Mouse (Mus musculus) heart, adult 11 months (tissue): ENCODE measurements around the gene Slc1a3.
A peak's percentile ranks its signal among the peaks of the same experiment; 100 is the strongest.

Experiments
- DNase-seq: peaks from one replicate; pipeline ENCODE4 v3.0.0; 2022

Slc1a3 gene

DNA sequence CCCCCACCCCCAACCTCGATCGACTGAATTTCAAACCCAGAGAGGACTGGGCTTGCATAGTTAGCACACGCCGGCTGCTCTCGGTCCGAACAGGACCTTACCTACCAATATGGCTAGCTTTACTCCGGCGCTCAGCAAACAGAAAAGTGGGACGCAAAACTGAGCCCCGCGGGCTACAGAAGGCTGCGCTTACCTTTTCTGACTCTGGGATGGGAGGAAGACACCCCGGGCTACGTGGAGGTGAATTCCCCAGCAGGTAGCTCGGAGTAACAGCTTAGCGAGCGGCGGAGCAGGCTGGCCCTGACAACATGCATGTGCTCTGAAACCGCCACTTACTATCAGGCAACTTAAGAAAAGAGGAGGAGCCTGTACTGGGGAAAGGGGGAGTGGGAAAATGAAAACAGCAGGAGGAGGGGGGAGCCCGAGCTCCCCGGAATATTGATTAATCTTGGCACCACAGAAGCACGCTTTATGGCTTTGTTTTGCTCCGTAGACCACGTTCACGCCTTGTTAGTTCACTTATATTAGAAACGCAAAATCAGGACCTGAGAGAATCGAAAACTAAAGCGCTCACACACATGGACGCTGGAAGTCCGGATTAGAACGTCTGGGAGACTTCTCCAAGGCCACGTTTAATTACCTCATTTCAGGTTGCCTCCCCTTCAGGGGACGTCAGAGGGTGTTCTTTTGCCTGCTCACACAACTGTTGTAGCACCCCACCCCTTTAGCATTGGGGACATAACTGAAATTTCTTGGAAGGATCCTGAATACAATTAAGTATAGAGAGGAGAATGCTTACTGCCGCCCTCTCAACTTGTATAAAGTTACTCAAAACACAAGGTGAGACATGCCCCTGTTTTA is at the start of gene Slc1a3:
Slc1a3 (minus strand) TSS at position 619 of the 861 bp plus-strand sequence.
- peak; percentile 95 for DNase-seq

DNA sequence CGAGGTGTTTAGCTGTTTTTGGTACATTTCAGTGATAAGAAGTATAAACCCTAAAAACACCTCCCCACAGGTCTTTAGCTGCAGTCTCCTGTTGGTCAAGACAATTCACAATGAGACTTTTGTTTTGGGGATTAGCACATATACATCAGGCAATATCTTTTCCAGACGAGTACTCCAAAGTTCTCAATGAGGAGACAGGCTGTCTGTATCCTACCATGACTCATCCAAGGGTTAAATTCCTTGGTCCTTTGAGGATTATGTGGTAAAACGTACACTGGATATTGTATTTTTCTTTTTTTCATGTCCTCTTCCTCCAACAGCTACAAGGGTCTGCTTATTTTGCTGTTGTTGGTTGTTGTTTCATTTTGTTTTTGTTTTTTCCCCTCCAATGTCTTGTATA is 48.5 kb upstream of the Slc1a3 start:
- no peak for DNase-seq

DNA sequence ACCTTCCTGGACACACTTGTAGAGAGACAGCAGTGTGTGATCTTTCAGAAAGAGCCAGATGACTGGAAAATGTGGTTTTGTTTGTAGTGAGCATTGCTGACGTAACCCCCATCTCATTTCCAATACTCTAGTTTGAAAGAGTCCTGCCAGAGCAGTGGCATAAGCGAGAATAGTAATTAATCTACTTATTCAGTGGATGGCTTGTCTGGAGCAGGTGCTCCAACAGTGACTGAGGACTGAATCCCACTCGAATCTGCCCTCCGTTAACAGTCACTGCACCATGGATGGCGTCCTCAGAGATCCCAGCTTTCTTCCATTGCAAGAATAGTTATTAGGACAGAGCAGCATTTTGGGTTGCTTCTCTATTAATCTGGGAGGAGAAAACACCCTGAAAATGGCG is 45.9 kb upstream of the Slc1a3 start:
- DNase-seq = no peak

DNA sequence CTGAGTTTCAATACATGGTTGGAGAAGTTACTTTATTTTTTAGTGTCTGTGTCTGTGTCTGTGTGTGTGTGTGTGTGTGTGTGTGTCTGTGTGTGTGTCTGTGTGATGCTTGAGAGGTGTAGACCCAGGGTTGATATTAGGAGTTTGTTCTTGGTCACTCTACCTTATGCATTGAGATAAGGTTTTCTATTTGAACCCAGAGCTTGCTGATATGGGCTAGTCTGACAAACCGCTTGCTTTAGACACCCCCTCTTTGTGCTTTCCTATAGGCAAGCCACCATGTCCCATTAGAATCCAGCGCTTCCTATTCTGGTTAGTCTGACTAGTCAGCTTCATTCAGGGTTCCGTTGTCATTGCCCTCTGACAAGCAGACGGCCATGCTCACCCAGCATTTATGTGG is 39.2 kb upstream of the Slc1a3 start:
- DNase-seq = no peak

DNA sequence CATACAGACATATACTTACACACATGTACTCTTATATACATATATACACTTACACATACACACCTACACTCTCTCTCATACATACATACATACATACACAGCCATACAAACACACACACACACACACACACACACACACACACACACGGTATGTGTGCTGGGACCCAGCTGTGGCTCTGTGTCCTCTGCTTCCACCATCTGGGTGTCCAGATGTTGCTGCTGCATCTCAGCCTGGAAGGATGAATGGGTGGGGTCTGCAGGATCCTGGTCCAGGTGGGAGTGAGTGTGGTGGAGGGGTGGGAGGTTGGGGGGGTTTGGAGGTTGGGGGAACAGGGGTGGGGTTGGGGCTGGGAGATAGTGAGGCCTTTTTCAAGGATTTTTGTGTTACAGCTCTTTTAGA is 38.2 kb upstream of the Slc1a3 start:
- no peak for DNase-seq

DNA sequence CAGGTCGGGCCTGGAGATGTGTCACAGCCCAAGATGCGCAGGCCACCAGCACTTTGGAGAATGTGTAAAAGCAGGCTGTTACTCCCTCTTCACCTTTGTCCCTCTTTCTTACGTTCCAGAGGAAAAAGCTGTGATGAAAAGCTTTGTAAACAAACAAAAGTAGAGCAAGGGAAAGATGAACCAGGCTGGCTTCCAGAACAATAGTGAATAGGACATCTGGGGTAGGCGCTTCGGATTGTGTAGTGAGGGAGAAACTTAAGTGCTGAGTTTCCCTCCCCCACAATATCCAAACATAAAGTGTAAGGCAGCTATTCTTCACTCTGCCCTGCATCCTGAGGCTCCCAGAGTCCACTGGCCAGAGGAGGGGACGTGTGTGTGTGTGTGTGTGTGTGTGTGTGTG is 31.0 kb upstream of the Slc1a3 start:
- no peak for DNase-seq

DNA sequence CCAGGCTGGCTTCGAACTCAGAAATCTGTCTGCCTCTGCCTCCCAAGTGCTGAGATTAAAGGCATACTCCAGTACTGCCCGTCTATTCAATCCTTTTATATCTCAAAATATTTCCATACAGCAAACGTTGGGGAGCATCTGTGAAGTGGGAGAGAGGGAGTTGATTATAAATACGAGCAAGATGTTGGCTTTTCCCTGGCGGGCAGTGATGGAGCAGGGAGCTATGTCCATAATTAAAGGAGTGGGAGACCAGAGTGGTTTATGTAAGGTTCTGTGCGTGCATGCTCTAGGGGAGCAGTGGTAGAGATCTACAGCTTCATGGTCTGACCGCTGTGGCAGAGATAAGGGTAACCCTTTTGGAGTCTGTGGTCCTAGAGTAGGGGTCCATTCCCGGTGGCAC is 30.2 kb upstream of the Slc1a3 start:
- DNase-seq = no peak

DNA sequence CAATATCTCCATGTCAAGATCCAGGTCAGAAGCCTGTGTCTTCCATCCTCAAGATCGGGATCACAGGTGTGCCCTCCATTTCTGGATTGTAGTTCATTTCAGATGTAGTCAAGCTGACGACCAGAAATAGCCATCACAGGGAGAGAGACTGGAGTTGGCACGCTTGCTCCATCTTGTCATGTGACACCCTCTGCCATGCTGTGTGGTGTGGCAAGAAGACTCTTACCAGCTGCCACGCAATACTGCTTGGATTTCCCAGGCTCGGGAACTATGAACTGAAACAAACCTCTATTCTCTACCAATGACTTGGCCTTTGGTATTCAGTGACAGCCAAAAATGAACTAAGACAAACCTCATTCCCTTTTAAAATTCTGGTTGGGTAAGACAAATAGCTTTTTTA is 27.6 kb upstream of the Slc1a3 start:
- no peak for DNase-seq

DNA sequence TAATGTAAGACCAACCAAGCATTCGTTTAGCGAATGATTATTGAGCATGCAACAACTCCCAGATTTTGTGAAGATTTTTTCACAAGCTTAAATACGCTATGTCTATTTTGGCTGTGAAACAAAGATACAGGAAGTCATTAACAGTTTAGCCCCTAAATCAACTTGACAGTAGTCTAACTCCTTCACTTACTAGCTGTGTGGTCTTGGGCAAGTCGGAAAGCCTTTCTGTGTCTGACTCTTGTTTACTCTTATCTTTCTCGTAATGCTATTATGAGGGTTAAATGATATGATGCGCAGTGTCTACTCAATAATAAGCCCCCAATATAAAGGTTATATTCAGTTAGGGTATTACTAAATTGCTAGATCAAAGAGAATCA is 23.8 kb upstream of the Slc1a3 start:
- no peak for DNase-seq

DNA sequence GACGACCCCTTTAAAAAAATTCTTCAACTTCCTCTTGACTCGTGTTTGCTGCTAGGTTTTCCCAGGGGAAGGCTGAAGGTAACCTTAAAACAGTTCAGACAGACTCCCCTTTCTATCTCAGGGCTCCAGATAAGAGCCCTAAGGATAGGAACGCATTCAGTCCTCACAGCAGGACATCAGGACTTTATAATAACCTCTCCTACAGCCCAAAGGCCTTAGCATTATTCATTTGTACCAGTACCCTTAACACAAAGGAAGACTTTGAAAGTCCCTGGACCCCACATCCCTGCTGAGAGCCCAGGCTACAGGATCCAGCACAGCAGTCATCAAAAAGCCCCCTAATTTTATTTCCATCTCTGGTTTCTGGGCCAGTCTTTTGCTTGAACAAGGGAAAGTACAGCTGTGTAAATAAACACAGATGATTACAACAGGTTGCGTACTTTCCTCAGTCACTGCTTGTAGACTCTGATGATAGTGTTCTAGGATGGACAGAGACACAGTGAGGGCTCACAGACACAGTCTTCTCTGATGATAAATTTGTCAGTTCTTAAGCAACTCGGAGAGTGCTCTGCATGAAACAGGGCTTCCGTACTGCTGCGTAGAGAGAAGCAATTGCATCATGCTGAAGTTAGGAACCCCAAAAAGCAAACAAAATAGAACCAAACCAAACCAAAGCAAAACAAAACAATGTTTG is 23.3 kb upstream of the Slc1a3 start:
- no peak for DNase-seq

DNA sequence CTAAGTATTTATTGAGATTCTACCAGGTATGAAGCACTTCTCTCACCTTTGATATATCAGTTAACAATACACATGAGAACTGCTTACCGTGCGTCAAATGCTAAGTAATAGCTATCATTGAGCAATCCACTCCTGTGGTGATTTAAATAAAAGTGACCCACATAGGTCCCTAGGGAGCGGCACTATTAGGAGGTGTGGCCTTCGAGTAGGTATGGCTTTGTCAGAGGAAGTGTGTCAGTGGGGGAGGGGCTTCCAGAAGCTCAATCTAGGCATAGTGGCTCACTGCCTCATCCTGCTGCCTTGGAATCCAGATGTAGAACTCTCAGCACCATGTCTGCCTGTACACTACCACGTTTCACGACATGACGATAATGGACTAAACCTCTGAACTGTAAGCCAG is 18.3 kb upstream of the Slc1a3 start:
- DNase-seq = no peak

DNA sequence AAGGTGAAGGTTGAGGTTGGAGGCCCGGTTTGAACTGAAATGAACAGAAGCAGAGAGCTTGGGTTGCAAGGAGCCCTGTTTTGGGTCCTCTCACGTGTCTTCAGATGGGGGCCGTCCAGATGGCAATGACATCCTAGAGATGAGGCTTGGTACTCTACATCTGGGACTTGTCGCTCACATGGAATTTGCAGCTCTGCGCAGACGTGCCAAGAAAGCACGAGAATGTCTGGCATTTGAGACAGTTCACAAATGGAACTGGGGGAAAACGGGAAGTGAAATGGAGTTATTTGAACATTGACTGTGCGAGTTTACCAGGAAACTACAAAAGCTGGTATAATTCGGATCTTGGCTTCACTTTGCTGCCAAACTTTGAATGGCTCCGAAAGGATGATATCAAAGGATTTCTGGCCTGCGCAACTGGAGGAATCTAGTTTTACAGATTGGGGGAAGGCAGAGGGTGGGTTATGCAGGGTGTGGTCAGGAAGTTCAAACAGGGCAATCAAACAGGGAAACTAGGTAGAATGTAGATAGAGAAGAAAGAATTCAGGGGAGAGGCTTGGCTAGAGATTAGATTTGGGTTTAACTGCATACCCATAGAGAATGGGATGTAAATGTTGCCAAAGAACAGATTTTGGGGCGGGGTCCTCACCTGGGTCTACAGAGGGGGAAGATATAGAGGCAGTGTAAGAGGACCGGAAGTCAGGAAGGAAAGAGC is 12.0 kb upstream of the Slc1a3 start:
- peak; percentile 78 for DNase-seq

DNA sequence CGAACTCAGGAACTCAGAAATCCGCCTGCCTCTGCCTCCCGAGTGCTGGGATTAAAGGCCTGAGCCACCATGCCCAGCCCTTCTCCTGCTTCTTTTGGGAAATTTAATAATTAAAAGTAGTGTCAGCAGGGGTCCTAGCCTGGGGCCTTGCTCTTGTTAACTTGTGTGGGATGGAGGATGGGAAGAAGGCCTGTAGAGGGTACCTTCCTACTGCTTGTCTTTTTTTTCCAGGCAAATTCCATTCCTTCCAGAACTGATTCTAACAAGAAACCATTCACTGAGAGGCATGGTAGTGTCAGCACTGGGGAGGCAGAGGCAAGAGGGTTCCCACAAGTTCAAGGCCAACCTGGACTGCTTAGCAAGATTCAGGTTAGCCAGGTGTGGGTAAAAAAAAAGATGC is 11.2 kb upstream of the Slc1a3 start:
- DNase-seq = peak; percentile 60

DNA sequence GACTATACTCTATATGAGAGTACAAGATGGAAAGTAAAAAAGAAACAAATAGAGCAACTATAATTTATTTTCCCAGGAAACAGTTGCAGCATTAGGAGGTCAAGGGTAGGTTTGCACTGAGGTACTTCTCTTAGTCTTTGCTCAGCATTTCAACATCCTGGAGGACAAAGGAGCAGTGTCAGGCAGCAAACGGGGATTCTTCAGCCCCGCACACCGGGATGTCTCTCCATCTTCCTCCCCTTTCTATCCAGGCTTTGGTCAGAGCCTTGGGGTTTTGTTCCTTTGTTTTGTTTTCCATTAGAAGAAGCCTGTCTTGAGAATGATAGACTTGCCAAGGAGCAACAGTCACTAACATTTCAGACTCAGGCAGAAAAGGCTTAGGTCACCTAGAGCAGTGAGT is 10.4 kb upstream of the Slc1a3 start:
- DNase-seq = peak; percentile 83

DNA sequence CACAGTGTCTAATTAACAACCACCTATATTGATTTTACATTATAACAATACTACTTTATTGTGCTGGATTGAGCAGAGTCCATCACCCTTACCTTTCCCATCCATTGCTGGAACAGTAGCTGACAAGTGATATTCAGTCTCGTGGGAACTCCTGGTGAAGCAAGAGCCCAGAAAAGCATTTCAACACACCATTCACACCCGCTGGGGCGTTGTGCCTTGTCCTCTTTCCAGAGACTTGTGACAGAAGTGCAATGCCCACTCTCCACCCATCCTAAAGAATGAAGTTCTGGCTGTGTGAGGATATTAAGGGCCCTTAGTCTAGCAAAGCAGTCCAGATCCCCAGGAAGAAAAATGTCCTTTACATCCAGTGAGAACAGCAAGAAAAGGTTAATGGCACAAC is 7.9 kb upstream of the Slc1a3 start:
- peak; percentile 89 for DNase-seq

DNA sequence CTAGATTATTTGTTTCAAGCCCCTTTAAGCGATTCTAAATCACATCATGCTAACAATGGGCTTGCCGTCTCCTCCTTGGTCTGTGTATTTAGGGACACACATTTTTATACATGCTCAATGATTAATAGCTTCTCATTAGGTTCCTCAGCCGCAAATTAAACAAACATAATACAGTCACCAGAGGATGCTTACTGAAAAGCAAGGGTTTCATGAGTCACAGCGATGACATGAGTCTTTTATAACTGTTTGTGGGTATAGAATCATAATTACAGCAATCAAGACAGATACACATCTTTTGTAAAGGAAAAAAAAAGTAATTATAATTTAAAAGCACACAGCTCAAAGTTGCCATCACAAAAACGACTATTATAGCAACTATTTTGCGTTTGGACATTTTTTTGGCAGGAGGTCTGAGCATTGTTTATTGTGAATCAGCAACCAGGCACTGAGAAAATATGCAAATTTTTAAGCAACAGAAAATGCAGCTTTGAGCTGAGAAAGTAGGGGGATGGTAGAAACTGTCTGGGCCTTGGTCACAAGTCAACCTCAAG is 6.5 kb upstream of the Slc1a3 start:
- no peak for DNase-seq

DNA sequence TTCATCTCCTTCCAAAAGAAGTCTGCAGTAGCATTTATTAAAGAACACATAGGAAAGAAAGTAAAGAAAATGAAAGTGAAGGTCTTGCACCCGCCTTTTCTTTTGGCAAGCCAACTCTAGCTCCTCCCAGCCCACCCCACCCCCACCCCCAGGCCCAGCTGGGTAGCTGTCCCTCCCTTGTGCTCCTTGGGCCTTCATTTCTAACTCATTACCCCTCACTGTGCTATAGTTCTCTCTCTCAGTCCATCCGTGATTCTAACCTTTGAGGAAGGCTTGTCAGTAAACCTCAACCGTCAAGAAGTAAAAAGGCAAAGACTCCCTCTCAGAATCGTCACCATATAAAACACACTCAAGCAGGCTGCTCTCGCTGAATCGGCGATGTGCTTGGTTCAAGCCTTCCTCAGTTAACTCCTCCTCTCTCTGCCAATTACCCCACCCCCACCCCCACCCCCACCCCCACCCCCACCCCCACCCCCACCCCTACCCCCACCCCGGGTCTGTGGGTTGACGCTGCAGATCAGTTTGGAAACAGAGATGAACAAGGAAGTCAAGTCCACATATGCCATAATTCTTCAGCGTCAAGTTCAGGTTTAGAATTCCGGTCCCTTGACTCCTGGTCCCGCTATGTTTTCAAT is 5.9 kb upstream of the Slc1a3 start:
- DNase-seq = no peak

DNA sequence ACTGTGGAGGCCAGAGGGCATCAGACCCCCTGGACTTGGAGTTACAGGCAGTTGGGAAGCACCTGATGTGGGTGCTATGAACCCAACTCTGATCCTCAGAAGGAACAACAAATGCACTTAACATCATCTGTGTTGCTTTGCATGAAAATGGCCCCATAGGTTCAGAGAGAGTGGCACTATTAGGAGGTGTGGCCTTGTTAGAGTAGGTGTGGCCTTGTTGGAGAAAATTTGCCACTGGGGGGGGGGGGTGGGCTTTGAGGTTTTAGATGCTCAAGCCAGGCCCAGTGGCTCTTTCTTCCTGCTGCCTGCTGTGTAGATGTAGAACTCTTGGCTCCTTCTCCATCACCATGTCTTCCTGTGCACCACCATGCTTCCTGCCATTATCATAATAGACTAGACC is 5.1 kb upstream of the Slc1a3 start:
- DNase-seq = peak; percentile 79

DNA sequence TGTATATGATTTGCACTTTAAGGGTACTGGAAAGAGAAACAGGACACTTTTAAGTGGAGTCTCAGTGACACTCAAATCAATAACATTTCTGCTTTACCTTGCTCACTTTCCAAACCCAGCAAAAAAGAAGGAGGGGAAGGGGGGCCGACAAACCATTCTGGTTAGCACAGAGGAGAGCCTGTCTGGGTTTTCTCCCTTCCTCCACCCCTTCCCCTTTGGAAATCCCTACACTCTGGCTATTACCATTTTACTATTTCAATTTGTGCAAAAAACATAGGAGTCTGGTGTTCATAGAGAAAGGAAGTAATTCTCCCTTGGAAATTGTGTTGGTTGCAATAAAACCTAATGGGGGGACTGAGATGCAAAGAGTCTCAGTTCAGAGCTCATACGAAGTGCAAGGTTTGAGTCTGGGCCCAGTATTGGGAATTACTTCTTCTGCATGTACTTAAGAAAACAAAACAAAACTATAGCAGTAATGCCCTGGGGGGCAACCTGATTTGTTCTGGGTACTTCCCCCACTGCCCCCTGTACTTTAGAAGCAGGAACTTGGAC is 1.9 kb upstream of the Slc1a3 start:
- DNase-seq = peak; percentile 8

DNA sequence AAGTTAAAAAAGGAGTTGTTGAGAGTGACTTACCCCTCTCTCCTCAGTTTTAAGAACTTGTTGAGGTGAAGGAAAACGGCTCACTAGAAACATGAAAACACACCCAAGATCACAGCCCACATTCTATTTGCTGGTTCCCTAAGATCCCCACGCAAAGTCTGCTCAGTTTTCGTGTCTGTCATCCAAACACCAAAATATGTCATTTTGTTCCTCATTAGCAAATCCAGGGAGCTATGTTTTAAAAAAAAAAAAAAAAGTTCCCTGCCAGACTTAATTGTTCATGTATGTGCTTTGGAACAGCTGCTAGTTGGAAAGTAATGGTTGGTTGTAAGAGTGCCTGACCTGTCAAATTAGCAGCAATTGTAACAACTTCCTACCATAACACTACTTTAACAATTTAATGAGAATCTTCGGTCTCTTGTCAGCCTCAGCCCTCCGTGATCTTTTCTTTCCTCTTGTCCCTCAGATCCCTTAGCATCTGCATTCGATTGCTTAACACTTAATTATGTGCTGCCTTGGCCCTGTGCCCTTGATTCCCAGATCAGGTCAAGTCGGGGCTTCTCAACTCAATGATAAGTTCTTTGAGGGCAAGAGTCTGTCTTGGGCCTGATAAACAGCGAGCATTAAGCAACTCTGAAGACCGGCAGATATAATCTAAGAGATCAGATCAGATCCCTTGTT is 1.2 kb upstream of the Slc1a3 start:
- peak; percentile 81 for DNase-seq

DNA sequence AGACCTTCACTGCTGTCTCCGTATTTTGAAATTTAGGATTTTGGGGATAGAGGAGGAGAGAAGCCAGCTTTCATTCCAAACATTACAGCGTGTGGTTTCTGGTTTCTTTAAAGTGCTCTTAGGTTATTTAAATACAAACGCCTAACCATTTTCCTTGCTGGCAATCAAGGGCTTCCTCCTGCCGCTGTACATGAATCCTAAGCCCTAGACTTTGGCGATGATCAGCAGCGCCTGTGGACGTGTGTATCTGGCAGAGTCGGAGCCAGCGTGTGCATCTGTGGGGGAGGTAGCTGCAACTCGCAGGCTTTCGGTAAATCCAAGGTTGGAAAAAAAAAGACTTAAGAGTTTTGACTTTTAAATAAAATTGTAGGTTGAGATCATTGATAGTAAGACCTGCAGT is 986 bp downstream of the Slc1a3 start:
- DNase-seq = no peak

DNA sequence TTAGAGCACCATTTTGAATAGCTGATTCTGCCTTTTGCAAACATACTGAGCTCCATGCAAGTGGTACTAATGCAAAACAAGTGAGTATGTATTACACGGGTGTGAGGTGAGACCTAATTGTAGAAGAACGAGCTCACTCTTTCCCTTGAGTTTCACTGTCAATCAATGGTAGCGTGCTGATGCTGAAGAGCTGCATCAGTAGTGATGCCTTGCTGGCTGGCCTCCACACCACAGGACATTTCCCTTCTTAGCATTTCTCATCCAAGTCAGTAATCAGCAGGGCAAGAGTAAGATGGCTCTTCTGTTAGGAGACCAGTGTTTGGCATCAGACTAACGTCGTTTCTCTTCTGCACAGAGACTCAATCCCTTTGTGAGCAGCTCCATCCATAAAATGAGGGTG is 4.0 kb downstream of the Slc1a3 start:
- DNase-seq = peak; percentile 12
